Mouse (Mus musculus) neural tube, embryonic 14.5 days (tissue): ENCODE measurements around the gene Lypd5. TPM values are rescaled to one million over a fixed set of nuclear protein-coding genes. Genes with fewer than 3 reads are reported as not detected.
A peak's percentile ranks its signal among the peaks of the same experiment; 100 is the strongest.
"Not testable (repeated sequence)": the region's sequence is repeated elsewhere in the genome, so short reads cannot be mapped to it uniquely, and the experiment has no call there.

Experiments
- ATAC-seq: fragments of 200-750 bp; cut with Nextera tagmentation; 2 replicates; pipeline ENCODE4 v1.8.0; 2017; ENCODE audit warnings: low read depth, mild to moderate bottlenecking, moderate TSS enrichment, moderate library complexity
- H3K27ac ChIP-seq: fragments of 300-500 bp; sonication (generic); 2 replicates; pipeline ENCODE4 v1.5.1; 2014; ENCODE audit warnings: low read depth, mild to moderate bottlenecking, control low read depth, low read length, moderate library complexity, mixed read lengths
- H3K27me3 ChIP-seq: fragments of 300-500 bp; sonication (generic); 2 replicates; pipeline ENCODE4 v1.6.1; 2014; ENCODE audit warnings: low read length; ENCODE audit not compliant: control insufficient read depth, insufficient read depth
- H3K36me3 ChIP-seq: fragments of 300-500 bp; sonication (generic); 2 replicates; pipeline ENCODE4 v1.6.1; 2014; ENCODE audit warnings: low read length, mixed read lengths; ENCODE audit not compliant: control insufficient read depth, insufficient read depth
- H3K4me1 ChIP-seq: fragments of 300-500 bp; sonication (generic); 2 replicates; pipeline ENCODE4 v1.6.1; 2014; ENCODE audit warnings: low read length; ENCODE audit not compliant: control insufficient read depth, insufficient read depth
- H3K4me2 ChIP-seq: fragments of 300-500 bp; sonication (generic); 2 replicates; pipeline ENCODE4 v1.6.1; 2014; ENCODE audit warnings: mild to moderate bottlenecking, low read depth, low read length, control low read depth
- H3K4me3 ChIP-seq: fragments of 300-500 bp; sonication (generic); 2 replicates; pipeline ENCODE4 v1.5.1; 2014; ENCODE audit warnings: low read depth, low read length, control low read depth, mixed read lengths
- H3K9ac ChIP-seq: fragments of 300-500 bp; sonication (generic); replicated peaks from 2 replicates; pipeline ENCODE4 v1.6.1; 2014; ENCODE audit warnings: low read depth, mild to moderate bottlenecking, control low read depth, low read length, mixed read lengths
- H3K9me3 ChIP-seq: fragments of 300-500 bp; sonication (generic); 2 replicates; pipeline ENCODE4 v1.6.1; 2016; ENCODE audit warnings: low read length; ENCODE audit not compliant: control insufficient read depth
- WGBS: fragments of 180-500 bp; shearing (Covaris S2); extraction: QIAGEN DNeasy Blood & Tissue Kit; methylation state at CpG from one replicate; pipeline ENCODE4 v1.1.7; 2014; 5-methylcytosine and 5-hydroxymethylcytosine counted together
- microRNA-seq: library from miRNA; unstranded; fragments of <30 nt; microRNA quantifications from one replicate; pipeline ENCODE4, GENCODE M21; 2016
- polyA plus RNA-seq: library from polyadenylated mRNA; unstranded; fragments of >200 nt; fragmentation: Nextera tagmentation; extraction: Ambion mirVana; gene quantifications from 2 replicates; pipeline ENCODE4 v1.2.1, GENCODE M21; 2014

Gene Lypd5
- polyA plus RNA-seq, 1 experiment from 2014 or later, result not detected

- H3K9ac ChIP-seq, result no peak overlapping the region
- no peaks in the 10 kb centered on the region for H3K4me1 ChIP-seq
- no peak overlapping the region for H3K27ac ChIP-seq
- H3K27me3 ChIP-seq, result no peaks in the 10 kb centered on the region
- no peak for ATAC-seq
- no peak overlapping the region for H3K4me3 ChIP-seq
- no peak overlapping the region for H3K4me2 ChIP-seq
- WGBS, result 97% methylated on average over 8 of the region's 8 CpGs
- no peaks in the 10 kb centered on the region for H3K36me3 ChIP-seq
- H3K9me3 ChIP-seq, result no peaks in the 10 kb centered on the region
These were observed 49.4 kb downstream of the Lypd5 start for GRCm38 (mm10) chr7:24398364-24398913.

GRCm38 (mm10) chr7:24399256-24400081, 50.5 kb downstream of the Lypd5 start, which contains the start of gene Smg9:
Gene Smg9 (plus strand): TSS chr7:24399619.
- peak; percentile 96 for ATAC-seq
- Histone ChIP-seq H3K36me3 (no peaks in the 10 kb centered on the region), H3K4me3 (peak within 1 kb of the TSS; percentile 50), H3K27ac (peak within 1 kb of the TSS; percentile 93), H3K4me1 (no peaks in the 10 kb centered on the region), H3K27me3 (no peaks in the 10 kb centered on the region), H3K4me2 (peak within 1 kb of the TSS; percentile 48), H3K9ac (peak within 1 kb of the TSS; percentile 55; the same call in 1 of the 2 replicates), H3K9me3 (no peaks in the 10 kb centered on the region)
- 3% methylated on average over 66 of the region's 66 CpGs for WGBS

- 19% methylated on average over 3 of the region's 3 CpGs for WGBS
- peak overlapping the region; percentile 48 for H3K4me2 ChIP-seq
- peak overlapping the region; percentile 93 for H3K27ac ChIP-seq
- peak overlapping the region; percentile 50 for H3K4me3 ChIP-seq
- H3K9ac ChIP-seq, result peak overlapping the region; percentile 55; the same call in 1 of the 2 replicates
- peak; percentile 22; the same call in 1 of the 2 replicates for ATAC-seq
- H3K27me3 ChIP-seq, result no peaks in the 10 kb centered on the region
- H3K36me3 ChIP-seq, result no peaks in the 10 kb centered on the region
- H3K4me1 ChIP-seq, result no peaks in the 10 kb centered on the region
- H3K9me3 ChIP-seq, result no peaks in the 10 kb centered on the region
These were observed 51.1 kb downstream of the Lypd5 start for GRCm38 (mm10) chr7:24400082-24400452.

- H3K27me3 ChIP-seq, H3K4me1 ChIP-seq, H3K9ac ChIP-seq, H3K27ac ChIP-seq, ATAC-seq, H3K36me3 ChIP-seq, H3K9me3 ChIP-seq: not testable (repeated sequence)
- peak overlapping the region; percentile 50; the same call in 1 of the 2 replicates for H3K4me3 ChIP-seq
- WGBS, result 91% methylated on average over 4 of the region's 4 CpGs
- H3K4me2 ChIP-seq, result peak overlapping the region; percentile 48
These were observed 51.5 kb downstream of the Lypd5 start for GRCm38 (mm10) chr7:24400489-24400888.

- no peaks in the 10 kb centered on the region for H3K27me3 ChIP-seq
- WGBS, result over 99% methylated on average over 9 of the region's 9 CpGs
- H3K4me3 ChIP-seq, result no peak overlapping the region
- no peak overlapping the region for H3K27ac ChIP-seq
- H3K9me3 ChIP-seq, result no peaks in the 10 kb centered on the region
- no peak overlapping the region for H3K4me2 ChIP-seq
- ATAC-seq, result no peak
- H3K9ac ChIP-seq, result no peak overlapping the region
- H3K36me3 ChIP-seq, result no peaks in the 10 kb centered on the region
- 0 out of 2 replicates have a peak, but pooled peaks cover 3% of the 10 kb centered on the region for H3K4me1 ChIP-seq
These were observed 53.9 kb downstream of the Lypd5 start for GRCm38 (mm10) chr7:24402851-24403250.

Small RNA genes lying within 50 kb of the gene (microRNA-seq; reads per million reads assigned to microRNA genes)
- not detected for gene Gm27592

Other genes starting within 250 kb of the Lypd5 start
- 11.2 and 11.7 TPM in 2 replicates for gene Zfp112, start 236.9 kb upstream of the Lypd5 start, polyA plus RNA-seq
- 27.8 and 32.4 TPM in 2 replicates for gene Zfp235, start 215.0 kb upstream of the Lypd5 start, polyA plus RNA-seq
- gene Zfp114, start 174.1 kb upstream of the Lypd5 start, polyA plus RNA-seq, result 3.8 and 4.0 TPM in 2 replicates
- 4.5 and 6.7 TPM in 2 replicates for gene Zfp111, start 137.8 kb upstream of the Lypd5 start, polyA plus RNA-seq
- gene Zfp109, start 111.6 kb upstream of the Lypd5 start, polyA plus RNA-seq, result 3.8 and 4.5 TPM in 2 replicates
- 7.0 and 7.2 TPM in 2 replicates for gene Zfp108, start 94.4 kb upstream of the Lypd5 start, polyA plus RNA-seq
- 6.4 and 8.9 TPM in 2 replicates for gene Zfp93, start 78.8 kb upstream of the Lypd5 start, polyA plus RNA-seq
- 37.3 and 39.6 TPM in 2 replicates for gene Zfp61, start 48.0 kb upstream of the Lypd5 start, polyA plus RNA-seq
- 19.2 and 24.2 TPM in 2 replicates for gene Zfp94, start 32.5 kb upstream of the Lypd5 start, polyA plus RNA-seq
- 0.32 and 0.99 TPM in 2 replicates for gene Tescl, start 15.3 kb upstream of the Lypd5 start, polyA plus RNA-seq
- gene Kcnn4, start 21.1 kb downstream of the Lypd5 start, polyA plus RNA-seq, result 2.0 and 2.1 TPM in 2 replicates
- 32.9 and 34.9 TPM in 2 replicates for gene Smg9, start 50.4 kb downstream of the Lypd5 start, polyA plus RNA-seq
- gene Irgc1, start 103.1 kb downstream of the Lypd5 start, polyA plus RNA-seq, result not detected in 2 replicates
- 0.81 and 1.6 TPM in 2 replicates for gene Plaur, start 113.3 kb downstream of the Lypd5 start, polyA plus RNA-seq
- 15.9 and 22.6 TPM in 2 replicates for gene Cadm4, start 132.8 kb downstream of the Lypd5 start, polyA plus RNA-seq
- gene Zfp428, start 157.8 kb downstream of the Lypd5 start, polyA plus RNA-seq, result 165 and 211 TPM in 2 replicates
- gene AC161166.1, start 163.3 kb downstream of the Lypd5 start, polyA plus RNA-seq, result 1.6 and 2.2 TPM in 2 replicates
- gene Irgq, start 181.5 kb downstream of the Lypd5 start, polyA plus RNA-seq, result 21.5 and 27.0 TPM in 2 replicates
- gene Pinlyp, start 196.9 kb downstream of the Lypd5 start, polyA plus RNA-seq, result not detected in 2 replicates
- gene Xrcc1, start 197.1 kb downstream of the Lypd5 start, polyA plus RNA-seq, result 54.1 and 57.4 TPM in 2 replicates
- 26.4 and 27.9 TPM in 2 replicates for gene Ethe1, start 238.3 kb downstream of the Lypd5 start, polyA plus RNA-seq
- 8.5 and 9.4 TPM in 2 replicates for gene Zfp575, start 238.4 kb downstream of the Lypd5 start, polyA plus RNA-seq